Mouse (Mus musculus) adrenal gland, postnatal 25 days (tissue): Measurements from ENCODE around the gene Specc1l. TPM values are rescaled to one million over a fixed set of nuclear protein-coding genes. Genes with fewer than 3 reads are reported as not detected.
A peak's percentile ranks its signal among the peaks of the same experiment; 100 is the strongest.
"Not testable (repeated sequence)": the region's sequence is repeated elsewhere in the genome, so short reads cannot be mapped to it uniquely, and the experiment has no call there.

ENCODE experiments used
- DNase-seq: peaks from one replicate; pipeline ENCODE4 v3.0.0; 2021; ENCODE audit warnings: mixed read lengths
- total RNA-seq: library from RNA; stranded (reverse); gene quantifications from 2 replicates; pipeline ENCODE4 v1.2.3, GENCODE M21; 2021

Specc1l gene
- total RNA-seq, 1 experiment from 2014 or later = 63.5 TPM

GRCm38 (mm10) chr10:75282648-75283047, 70.8 kb downstream of the Specc1l start:
- no peak for DNase-seq

- no peak for DNase-seq
These were observed 71.9 kb downstream of the Specc1l start for GRCm38 (mm10) chr10:75283821-75284220.

GRCm38 (mm10) chr10:75288579-75288978, 76.7 kb downstream of the Specc1l start:
- no peak for DNase-seq

GRCm38 (mm10) chr10:75289392-75289791, 77.5 kb downstream of the Specc1l start:
- no peak for DNase-seq

- no peak for DNase-seq
These were observed 78.8 kb downstream of the Specc1l start for GRCm38 (mm10) chr10:75290650-75291049.

GRCm38 (mm10) chr10:75291338-75291737, 79.5 kb downstream of the Specc1l start:
- no peak for DNase-seq

- not testable (repeated sequence) for DNase-seq
These were observed 80.3 kb downstream of the Specc1l start for GRCm38 (mm10) chr10:75292206-75292605.

- DNase-seq = no peak
These were observed 81.4 kb downstream of the Specc1l start for GRCm38 (mm10) chr10:75293288-75293687.

- DNase-seq = no peak
These were observed 82.5 kb downstream of the Specc1l start for GRCm38 (mm10) chr10:75294362-75294761.

GRCm38 (mm10) chr10:75294926-75295325, 83.1 kb downstream of the Specc1l start:
- no peak for DNase-seq

GRCm38 (mm10) chr10:75298608-75299007, 86.7 kb downstream of the Specc1l start:
- no peak for DNase-seq

GRCm38 (mm10) chr10:75299785-75300418, 88.0 kb downstream of the Specc1l start:
- DNase-seq = peak; percentile 81

- DNase-seq = no peak
These were observed 89.4 kb downstream of the Specc1l start for GRCm38 (mm10) chr10:75301195-75301806.

- DNase-seq = no peak
These were observed 90.1 kb downstream of the Specc1l start for GRCm38 (mm10) chr10:75301937-75302336.

- no peak for DNase-seq
These were observed 90.7 kb downstream of the Specc1l start for GRCm38 (mm10) chr10:75302536-75302935.

GRCm38 (mm10) chr10:75303324-75304048, 91.6 kb downstream of the Specc1l start:
- no peak for DNase-seq

GRCm38 (mm10) chr10:75304049-75304405, 92.2 kb downstream of the Specc1l start:
- DNase-seq = no peak

GRCm38 (mm10) chr10:75304413-75304812, 92.5 kb downstream of the Specc1l start:
- no peak for DNase-seq

GRCm38 (mm10) chr10:75307130-75307529, 95.3 kb downstream of the Specc1l start:
- DNase-seq = no peak

- no peak for DNase-seq
These were observed 100.5 kb downstream of the Specc1l start for GRCm38 (mm10) chr10:75312361-75312760.

- DNase-seq = peak; percentile 41
These were observed 102.5 kb downstream of the Specc1l start for GRCm38 (mm10) chr10:75314190-75314980.

- no peak for DNase-seq
These were observed 103.9 kb downstream of the Specc1l start for GRCm38 (mm10) chr10:75315756-75316155.

- no peak for DNase-seq
These were observed 104.6 kb downstream of the Specc1l start for GRCm38 (mm10) chr10:75316472-75316871.

GRCm38 (mm10) chr10:75316872-75316907, 104.8 kb downstream of the Specc1l start, which contains the start of gene Adora2a:
TSS of gene Adora2a (plus strand) at chr10:75316877.
- no peak for DNase-seq
